Mouse (Mus musculus): Measurements from ENCODE around the gene Gm12355.
"Not testable (repeated sequence)": the region's sequence is repeated elsewhere in the genome, so short reads cannot be mapped to it uniquely, and the experiment has no call there.

The Gm12355 gene

GRCm38 (mm10) chr11:98625611-98626410 lies at the start of gene Gm12355, which contains the start of gene Gsdma3:
Gene Gm12355, minus strand, starts transcription at chr11:98625661.
Gene Gsdma3, plus strand, starts transcription at chr11:98626360.
- no peak for DNase-seq (ENCODE audit: low spot score in 2 of 2)

GRCm38 (mm10) chr11:98673136-98673535 lies 47.7 kb upstream of the Gm12355 start:
- peak; percentile 35 to 47 for DNase-seq (ENCODE audit: low spot score in 2 of 2)

- no peak for DNase-seq (ENCODE audit: low spot score in 2 of 2)
Observed at GRCm38 (mm10) chr11:98672482-98672881, 47.0 kb upstream of the Gm12355 start.

- DNase-seq (ENCODE audit: low spot score in 2 of 2) = no peak
Observed at GRCm38 (mm10) chr11:98671857-98672256, 46.4 kb upstream of the Gm12355 start.

- no peak for DNase-seq (ENCODE audit: low spot score in 2 of 2)
Observed at GRCm38 (mm10) chr11:98671284-98671815, 45.9 kb upstream of the Gm12355 start.

GRCm38 (mm10) chr11:98668984-98669383 lies 43.5 kb upstream of the Gm12355 start:
- DNase-seq (ENCODE audit: low spot score in 2 of 2) = no peak

GRCm38 (mm10) chr11:98664091-98664490 lies 38.6 kb upstream of the Gm12355 start, which contains the start of gene Gsdma:
Gene Gsdma, plus strand, starts transcription at chr11:98664351.
- no peak for DNase-seq (ENCODE audit: low spot score in 2 of 2)

GRCm38 (mm10) chr11:98660517-98660916 lies 35.1 kb upstream of the Gm12355 start:
- peak; percentile 11 to 41 for DNase-seq (ENCODE audit: low spot score in 2 of 2)

- peak; percentile 7 to 24 for DNase-seq (ENCODE audit: low spot score in 2 of 2)
Observed at GRCm38 (mm10) chr11:98655076-98655475, 29.6 kb upstream of the Gm12355 start.

GRCm38 (mm10) chr11:98646459-98646858 lies 21.0 kb upstream of the Gm12355 start, which contains the start of gene Gsdma2:
Gene Gsdma2, plus strand, starts transcription at chr11:98646759.
- no peak for DNase-seq (ENCODE audit: low spot score in 2 of 2)

GRCm38 (mm10) chr11:98645946-98646345 lies 20.5 kb upstream of the Gm12355 start:
- DNase-seq (ENCODE audit: low spot score in 2 of 2) = no peak

GRCm38 (mm10) chr11:98644757-98645156 lies 19.3 kb upstream of the Gm12355 start:
- no peak for DNase-seq (ENCODE audit: low spot score in 2 of 2)

GRCm38 (mm10) chr11:98640091-98640490 lies 14.6 kb upstream of the Gm12355 start:
- DNase-seq (ENCODE audit: low spot score in 2 of 2) = no peak

- no peak for DNase-seq (ENCODE audit: low spot score in 2 of 2)
Observed at GRCm38 (mm10) chr11:98637501-98637900, 12.0 kb upstream of the Gm12355 start.

GRCm38 (mm10) chr11:98635312-98635970 lies 10.0 kb upstream of the Gm12355 start:
- DNase-seq (ENCODE audit: low spot score in 2 of 2) = peak in 1 of 2 experiments; percentile 1

- DNase-seq (ENCODE audit: low spot score in 2 of 2) = no peak
Observed at GRCm38 (mm10) chr11:98630646-98631045, 5.2 kb upstream of the Gm12355 start.

GRCm38 (mm10) chr11:98628706-98629105 lies 3.2 kb upstream of the Gm12355 start:
- no peak for DNase-seq (ENCODE audit: low spot score in 2 of 2)

GRCm38 (mm10) chr11:98624381-98624780 lies 1.1 kb downstream of the Gm12355 start:
- DNase-seq (ENCODE audit: low spot score in 2 of 2) = not testable (repeated sequence)

GRCm38 (mm10) chr11:98623981-98624380 lies 1.5 kb downstream of the Gm12355 start:
- not testable (repeated sequence) for DNase-seq (ENCODE audit: low spot score in 2 of 2)

GRCm38 (mm10) chr11:98620791-98621190 lies 4.7 kb downstream of the Gm12355 start:
- no peak for DNase-seq (ENCODE audit: low spot score in 2 of 2)

GRCm38 (mm10) chr11:98606763-98607162 lies 18.7 kb downstream of the Gm12355 start:
- DNase-seq (ENCODE audit: low spot score in 2 of 2) = peak in 1 of 2 experiments; percentile 57

GRCm38 (mm10) chr11:98604911-98605310 lies 20.6 kb downstream of the Gm12355 start:
- DNase-seq (ENCODE audit: low spot score in 2 of 2) = not testable (repeated sequence)

Data from frontal cortex, postnatal 36 days (tissue).